Mouse (Mus musculus): ENCODE results near the gene Sox18. TPM values are rescaled to one million over a fixed set of nuclear protein-coding genes. Genes with fewer than 3 reads are reported as not detected.

Sox18 gene
- polyA plus RNA-seq, 1 experiment: not detected

DNA sequence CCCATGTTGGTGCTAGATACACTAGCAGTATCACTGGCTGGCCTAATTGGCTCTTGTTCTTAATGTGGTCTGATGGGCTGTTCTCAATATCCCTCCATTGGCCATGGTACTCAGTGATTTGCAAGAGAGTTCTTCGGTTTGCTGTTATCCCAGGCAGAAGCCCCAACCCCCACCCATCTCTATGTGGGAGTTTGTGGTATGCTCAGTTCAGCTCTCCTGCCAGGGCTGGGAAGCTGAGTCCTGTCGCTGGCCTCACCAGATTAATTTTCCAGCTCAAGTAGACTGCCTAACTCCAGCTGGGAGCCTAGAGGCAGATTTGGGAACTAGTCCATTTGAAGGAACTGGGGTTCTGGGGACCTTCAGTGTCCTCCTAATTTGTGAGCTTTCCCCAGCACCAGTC is 14.0 kb downstream of the Sox18 start:
- no peaks in the 10 kb centered on the region for H3K27me3 ChIP-seq (replicated peaks)
- no peak for TF ChIP-seq GATA1 (IDR thresholded peaks at IDR 0.05; ENCODE audit: borderline replicate concordance, low read length)
- TF ChIP-seq FLI1 (IDR thresholded peaks at IDR 0.05; ENCODE audit: low read length): no peak
- peaks cover 63% of the 10 kb centered on the region for H3K4me1 ChIP-seq
- H3K9me3 ChIP-seq: no peaks in the 10 kb centered on the region
- H3K4me3 ChIP-seq (replicated peaks): no peak overlapping the region
- H3K36me3 ChIP-seq (replicated peaks; ENCODE audit: low read length): peaks cover 64% of the 10 kb centered on the region

DNA sequence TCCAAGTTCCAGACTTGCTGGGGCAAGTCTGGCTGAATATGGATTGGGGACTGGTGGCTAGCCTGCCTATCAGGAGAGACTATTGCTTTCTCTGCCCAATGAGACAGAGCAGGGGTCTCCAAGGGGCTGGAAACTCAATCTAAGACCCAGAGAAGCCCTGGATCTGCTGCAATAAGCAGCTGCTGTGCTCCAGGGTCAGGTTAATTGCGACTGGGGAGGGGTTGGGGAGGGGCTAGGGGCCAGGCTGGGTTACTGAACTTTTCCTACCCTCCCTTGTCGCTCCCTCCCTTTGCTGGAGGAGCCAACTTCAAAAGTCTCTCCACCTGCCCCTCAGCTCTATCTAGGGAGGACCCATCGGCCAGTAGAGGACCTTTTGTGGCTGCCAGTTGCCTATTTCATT is 14.7 kb downstream of the Sox18 start, which contains the start of gene Gm29797:
TSS of gene Gm29797 (plus strand) at position 301 of the 400 bp plus-strand sequence.
- TF ChIP-seq FLI1 (IDR thresholded peaks at IDR 0.05; ENCODE audit: low read length) (no peak), GATA1 (IDR thresholded peaks at IDR 0.05; ENCODE audit: borderline replicate concordance, low read length) (no peak)
- H3K27me3 ChIP-seq (replicated peaks): no peaks in the 10 kb centered on the region
- no peak within 1 kb of the TSS for H3K4me3 ChIP-seq (replicated peaks)
- H3K36me3 ChIP-seq (replicated peaks; ENCODE audit: low read length): peaks cover 71% of the 10 kb centered on the region
- H3K9me3 ChIP-seq: no peaks in the 10 kb centered on the region
- H3K4me1 ChIP-seq: peaks cover 56% of the 10 kb centered on the region

DNA sequence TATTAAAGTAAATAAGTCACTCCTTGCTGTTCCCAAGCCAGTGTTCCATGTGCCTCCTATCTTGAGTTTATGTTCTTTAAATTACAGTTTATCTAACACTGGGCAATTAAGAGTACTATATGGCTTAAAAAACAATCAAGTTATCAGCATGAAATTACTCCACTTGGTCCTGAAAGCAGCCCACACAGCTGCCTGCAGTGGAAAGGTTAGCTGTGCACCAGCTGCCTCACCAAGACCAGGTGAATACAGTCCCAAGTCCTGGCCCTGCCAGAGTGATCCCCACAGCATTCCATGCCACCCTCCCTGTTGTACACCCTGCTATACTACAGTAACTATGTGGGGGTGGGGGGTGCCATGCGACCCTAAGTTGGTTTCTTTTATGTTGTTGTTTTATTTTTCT is 17.9 kb downstream of the Sox18 start:
- H3K36me3 ChIP-seq (replicated peaks; ENCODE audit: low read length): peaks cover 98% of the 10 kb centered on the region

DNA sequence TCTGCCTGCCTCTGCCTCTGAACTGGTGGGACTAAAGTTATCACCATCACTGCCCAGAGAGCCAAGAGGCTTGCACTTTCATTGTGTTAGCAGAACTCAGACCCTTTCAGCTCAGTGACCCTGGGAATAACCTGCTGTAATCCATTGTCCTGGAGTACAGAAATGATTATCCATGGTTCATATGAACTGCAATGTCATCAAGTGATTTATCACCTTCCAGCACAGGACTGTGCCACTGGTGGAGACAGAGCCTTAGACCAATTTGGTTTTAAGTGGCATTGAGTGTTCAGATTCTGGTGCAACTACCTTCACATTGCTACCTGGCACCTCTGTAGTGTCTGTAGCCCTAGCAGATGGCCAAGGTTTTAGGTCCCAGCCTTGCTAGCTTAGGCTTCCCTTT is 18.4 kb downstream of the Sox18 start:
- H3K9me3 ChIP-seq: no peaks in the 10 kb centered on the region
- H3K27me3 ChIP-seq (replicated peaks): no peaks in the 10 kb centered on the region
- peaks cover 98% of the 10 kb centered on the region for H3K36me3 ChIP-seq (replicated peaks; ENCODE audit: low read length)
- H3K4me1 ChIP-seq: peaks cover 19% of the 10 kb centered on the region
- H3K4me3 ChIP-seq (replicated peaks): no peak overlapping the region
- TF ChIP-seq FLI1 (IDR thresholded peaks at IDR 0.05; ENCODE audit: low read length) (no peak), GATA1 (IDR thresholded peaks at IDR 0.05; ENCODE audit: borderline replicate concordance, low read length) (no peak)

More for the DNA sequence above, 17.9 kb downstream of the Sox18 start:
- Histone ChIP-seq H3K4me1 (peaks cover 24% of the 10 kb centered on the region), H3K4me3 (replicated peaks) (no peak overlapping the region), H3K27me3 (replicated peaks) (no peaks in the 10 kb centered on the region), H3K9me3 (no peaks in the 10 kb centered on the region)
- no peak for TF ChIP-seq FLI1 (IDR thresholded peaks at IDR 0.05; ENCODE audit: low read length)
- no peak for TF ChIP-seq GATA1 (IDR thresholded peaks at IDR 0.05; ENCODE audit: borderline replicate concordance, low read length)

DNA sequence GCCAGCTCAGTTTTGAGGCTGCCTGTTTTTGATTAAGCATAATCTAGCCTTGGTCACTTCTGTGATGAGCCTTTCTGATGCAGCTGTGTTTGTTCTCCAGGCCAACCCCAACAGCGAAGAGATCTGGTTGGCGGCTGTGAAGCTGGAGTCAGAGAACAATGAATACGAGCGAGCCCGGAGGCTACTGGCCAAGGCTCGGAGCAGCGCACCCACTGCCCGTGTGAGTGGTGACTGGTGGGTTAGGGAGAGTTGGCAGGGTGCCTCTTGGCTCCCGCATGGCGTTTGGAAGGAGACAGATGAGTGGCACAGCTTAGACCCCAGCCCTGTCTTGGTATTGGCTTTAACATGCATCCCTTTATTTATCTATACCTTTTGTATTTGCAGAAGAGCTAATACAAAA is 22.5 kb downstream of the Sox18 start:
- Histone ChIP-seq H3K9me3 (no peaks in the 10 kb centered on the region), H3K4me3 (replicated peaks) (no peak overlapping the region), H3K36me3 (replicated peaks; ENCODE audit: low read length) (peaks cover 96% of the 10 kb centered on the region), H3K27me3 (replicated peaks) (no peaks in the 10 kb centered on the region), H3K4me1 (no peaks in the 10 kb centered on the region)
- no peak for TF ChIP-seq FLI1 (IDR thresholded peaks at IDR 0.05; ENCODE audit: low read length)
- TF ChIP-seq GATA1 (IDR thresholded peaks at IDR 0.05; ENCODE audit: borderline replicate concordance, low read length): no peak

DNA sequence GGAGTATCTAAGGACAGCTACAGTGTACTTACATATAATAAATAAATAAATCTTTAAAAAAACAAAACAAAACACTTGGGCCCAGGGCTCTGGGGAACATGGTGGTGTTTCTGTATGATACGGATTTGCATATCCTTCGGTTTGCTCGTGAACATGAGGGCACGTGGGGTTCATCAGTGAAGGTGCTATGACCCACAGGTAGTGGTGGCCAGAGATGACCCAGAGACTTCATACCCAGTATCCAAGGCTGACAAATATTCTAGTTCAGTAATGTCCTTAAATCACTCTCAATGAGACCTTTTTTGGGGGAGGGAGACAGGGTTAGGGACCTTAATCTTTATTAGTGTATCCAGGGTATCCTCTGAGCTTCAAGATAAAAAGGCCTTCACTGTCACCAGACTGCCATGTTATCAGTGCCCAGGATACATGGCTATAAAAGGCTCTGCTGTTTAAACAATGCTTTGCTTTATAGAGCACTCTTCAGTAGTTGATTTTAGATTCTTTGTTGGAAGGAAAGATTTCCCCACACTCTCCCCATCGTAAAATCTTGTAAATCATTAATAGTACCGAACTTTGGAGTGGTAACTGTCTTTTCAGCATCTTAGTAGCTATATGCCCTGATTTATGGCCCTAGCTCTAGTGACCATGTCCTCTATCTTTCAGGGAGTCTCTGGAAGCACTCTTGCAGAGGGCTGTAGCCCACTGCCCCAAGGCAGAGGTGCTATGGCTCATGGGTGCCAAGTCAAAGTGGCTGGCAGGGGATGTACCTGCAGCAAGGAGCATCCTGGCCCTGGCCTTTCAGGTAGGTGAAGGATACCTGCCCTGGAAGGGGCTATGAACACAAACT is 24.6 kb downstream of the Sox18 start:
- Histone ChIP-seq H3K27me3 (replicated peaks) (no peaks in the 10 kb centered on the region), H3K4me3 (replicated peaks) (no peak overlapping the region), H3K9me3 (no peaks in the 10 kb centered on the region), H3K36me3 (replicated peaks; ENCODE audit: low read length) (peaks cover 94% of the 10 kb centered on the region), H3K4me1 (no peaks in the 10 kb centered on the region; the same call in 1 of the 2 replicates)
- TF ChIP-seq FLI1 (IDR thresholded peaks at IDR 0.05; ENCODE audit: low read length): no peak
- TF ChIP-seq GATA1 (IDR thresholded peaks at IDR 0.05; ENCODE audit: borderline replicate concordance, low read length): no peak

DNA sequence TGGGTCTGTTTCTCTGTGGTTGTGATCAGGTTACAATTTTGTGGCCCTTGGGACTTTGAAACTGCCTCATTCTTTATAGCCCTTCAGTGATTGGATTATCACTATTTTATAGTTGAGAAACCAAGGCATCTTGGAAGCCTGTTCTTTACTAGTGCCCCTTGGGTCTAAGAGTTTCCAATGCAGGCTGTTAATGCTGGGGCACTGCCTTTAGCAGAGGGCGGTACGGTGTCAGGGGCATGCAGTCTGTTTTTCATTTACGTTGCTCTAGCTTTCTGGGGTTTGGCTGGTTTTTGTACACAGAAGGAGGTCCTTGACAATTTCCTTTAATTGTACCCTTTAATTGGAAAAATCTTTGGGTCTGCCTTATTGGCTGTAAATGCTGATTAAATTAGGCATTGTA is 25.8 kb downstream of the Sox18 start:
- H3K9me3 ChIP-seq: no peaks in the 10 kb centered on the region
- peaks cover 97% of the 10 kb centered on the region for H3K36me3 ChIP-seq (replicated peaks; ENCODE audit: low read length)

DNA sequence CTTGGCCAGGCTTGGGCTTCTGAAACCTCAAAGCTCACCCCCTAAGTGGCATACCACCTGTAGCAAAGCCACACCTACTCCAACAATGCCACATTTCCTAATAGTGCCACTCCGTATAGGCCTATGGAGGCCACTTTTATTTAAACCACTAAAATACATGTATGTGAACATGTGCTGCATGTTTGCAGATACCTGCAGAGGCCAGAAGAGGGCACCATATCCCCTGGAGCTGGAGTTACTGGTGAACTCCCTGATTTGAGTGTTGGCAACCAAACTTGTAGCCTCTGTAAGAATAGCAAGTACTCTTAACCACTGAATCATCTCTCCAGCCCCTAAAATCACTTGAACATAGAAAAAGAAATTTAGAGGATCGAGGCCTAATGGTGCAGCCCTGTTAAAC is 27.1 kb downstream of the Sox18 start:
- H3K9me3 ChIP-seq: no peaks in the 10 kb centered on the region
- no peak overlapping the region for H3K4me3 ChIP-seq (replicated peaks)
- H3K27me3 ChIP-seq (replicated peaks): no peaks in the 10 kb centered on the region
- TF ChIP-seq GATA1 (IDR thresholded peaks at IDR 0.05; ENCODE audit: borderline replicate concordance, low read length): no peak
- TF ChIP-seq FLI1 (IDR thresholded peaks at IDR 0.05; ENCODE audit: low read length): no peak
- H3K4me1 ChIP-seq: no peaks in the 10 kb centered on the region; the same call in 1 of the 2 replicates
- H3K36me3 ChIP-seq (replicated peaks; ENCODE audit: low read length): peaks cover 97% of the 10 kb centered on the region

More for the DNA sequence above, 25.8 kb downstream of the Sox18 start:
- H3K4me3 ChIP-seq (replicated peaks): no peak overlapping the region
- no peaks in the 10 kb centered on the region; the same call in 1 of the 2 replicates for H3K4me1 ChIP-seq
- TF ChIP-seq GATA1 (IDR thresholded peaks at IDR 0.05; ENCODE audit: borderline replicate concordance, low read length) (no peak), FLI1 (IDR thresholded peaks at IDR 0.05; ENCODE audit: low read length) (no peak)
- H3K27me3 ChIP-seq (replicated peaks): no peaks in the 10 kb centered on the region

DNA sequence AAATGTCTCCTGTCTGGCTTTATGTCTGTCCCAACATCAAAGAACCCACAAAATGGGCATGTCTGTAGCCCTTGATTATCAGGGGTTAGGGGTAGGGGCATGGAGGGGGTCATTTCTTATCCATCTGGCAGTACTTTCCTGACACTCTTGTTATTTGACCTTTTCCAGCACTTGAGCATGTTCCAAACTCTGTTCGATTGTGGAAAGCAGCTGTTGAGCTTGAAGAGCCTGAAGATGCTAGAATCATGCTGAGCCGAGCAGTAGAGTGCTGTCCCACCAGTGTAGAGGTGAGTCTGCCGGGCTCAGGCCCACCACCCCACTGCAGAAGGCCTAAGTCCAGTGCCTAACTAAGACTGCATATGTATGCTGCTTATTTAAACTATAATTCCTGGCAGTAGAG is 35.6 kb downstream of the Sox18 start:
- Histone ChIP-seq H3K4me1 (no peaks in the 10 kb centered on the region), H3K9me3 (no peaks in the 10 kb centered on the region), H3K4me3 (replicated peaks) (no peak overlapping the region), H3K36me3 (replicated peaks; ENCODE audit: low read length) (peaks cover 90% of the 10 kb centered on the region), H3K27me3 (replicated peaks) (no peaks in the 10 kb centered on the region)
- TF ChIP-seq GATA1 (IDR thresholded peaks at IDR 0.05; ENCODE audit: borderline replicate concordance, low read length): no peak
- no peak for TF ChIP-seq FLI1 (IDR thresholded peaks at IDR 0.05; ENCODE audit: low read length)

DNA sequence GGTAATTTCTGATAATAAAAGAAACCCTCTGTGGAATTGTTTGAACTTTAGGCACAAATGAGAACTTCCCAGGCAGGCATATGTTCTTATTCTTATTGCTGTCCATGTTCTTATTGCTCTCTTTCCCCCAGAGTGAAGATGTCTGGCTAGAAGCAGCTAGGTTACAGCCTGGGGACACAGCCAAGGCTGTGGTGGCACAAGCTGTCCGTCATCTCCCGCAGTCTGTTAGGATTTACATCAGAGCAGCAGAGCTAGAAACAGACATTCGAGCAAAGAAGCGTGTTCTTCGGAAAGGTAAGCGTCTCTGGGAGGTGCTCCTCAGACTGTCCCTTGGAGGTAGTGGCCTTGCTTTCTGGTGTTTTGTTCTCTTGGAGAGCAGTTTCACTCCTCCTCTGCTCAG is 38.8 kb downstream of the Sox18 start:
- Histone ChIP-seq H3K4me1 (peaks cover 5% of the 10 kb centered on the region), H3K4me3 (replicated peaks) (no peak overlapping the region), H3K27me3 (replicated peaks) (no peaks in the 10 kb centered on the region), H3K9me3 (no peaks in the 10 kb centered on the region), H3K36me3 (replicated peaks; ENCODE audit: low read length) (peaks cover 81% of the 10 kb centered on the region)
- TF ChIP-seq FLI1 (IDR thresholded peaks at IDR 0.05; ENCODE audit: low read length) (no peak), GATA1 (IDR thresholded peaks at IDR 0.05; ENCODE audit: borderline replicate concordance, low read length) (no peak)

All from megakaryocyte, embryonic 14.5 days (primary cell).